Mouse (Mus musculus) thymus, postnatal 36 days (tissue): ENCODE measurements around the gene Mycn.

ENCODE experiments used
- DNase-seq, 2 experiments: peaks; one replicate each; pipeline ENCODE4 v3.0.0; 2022; ENCODE audit warnings: mixed read lengths in 2 of 2

Mycn gene

DNA sequence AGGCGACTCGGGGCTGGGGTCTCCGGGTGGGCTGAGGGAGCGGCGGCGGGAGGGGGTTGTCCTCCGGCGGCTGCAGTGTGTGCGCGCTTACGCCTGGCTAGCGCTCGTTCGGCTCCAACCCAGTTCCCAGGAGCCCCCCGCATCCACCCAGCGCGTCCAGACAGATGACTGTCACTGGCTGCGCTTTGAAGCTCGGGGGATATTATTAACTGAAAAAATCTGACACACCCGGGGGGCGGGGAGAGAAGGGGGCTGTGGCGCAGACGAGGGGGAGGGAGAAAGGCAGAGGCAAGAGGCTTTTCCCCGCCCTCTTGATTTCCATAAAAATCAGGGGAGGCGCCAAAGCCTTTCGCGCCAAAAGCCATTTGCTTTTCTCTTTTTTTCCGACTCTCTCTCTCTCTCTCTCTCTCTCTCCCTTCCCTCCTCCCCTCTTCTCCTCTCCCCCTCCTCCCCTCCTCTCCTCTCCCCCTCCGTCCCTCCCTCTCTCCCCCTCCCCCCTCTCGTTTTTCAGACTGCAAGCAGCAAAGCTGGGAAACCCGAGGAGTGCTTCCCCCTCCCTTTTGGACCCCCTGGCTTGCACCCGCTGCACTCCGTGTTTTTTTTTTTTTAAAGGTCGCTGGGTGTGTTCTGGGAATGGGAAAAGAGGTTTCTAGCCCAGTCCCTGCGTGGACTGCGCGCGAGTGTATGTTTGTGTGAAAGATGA is at the start of gene Mycn:
Gene Mycn (minus strand): TSS at position 254 of the 703 bp plus-strand sequence.
- DNase-seq: peak; percentile 59 to 69

DNA sequence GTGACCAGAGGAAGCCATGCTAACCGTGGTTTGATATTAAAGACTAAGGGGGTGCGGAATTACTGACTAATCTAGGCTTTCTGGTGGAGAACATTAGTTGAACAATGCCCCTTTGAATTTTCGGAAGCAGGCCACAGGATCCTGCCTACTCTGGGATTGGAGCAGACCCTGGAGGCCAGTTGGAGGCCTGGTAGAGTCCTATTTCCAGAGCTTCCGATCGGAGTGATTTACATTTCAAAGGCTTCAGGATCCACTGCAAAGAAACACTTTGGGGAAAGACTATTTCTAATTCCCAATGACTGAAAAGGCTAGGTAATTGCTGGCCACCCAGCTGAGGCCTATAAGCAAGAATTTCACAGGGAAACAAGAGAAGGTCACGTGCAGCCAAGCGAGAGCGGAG is 45.7 kb upstream of the Mycn start:
- DNase-seq: no peak

DNA sequence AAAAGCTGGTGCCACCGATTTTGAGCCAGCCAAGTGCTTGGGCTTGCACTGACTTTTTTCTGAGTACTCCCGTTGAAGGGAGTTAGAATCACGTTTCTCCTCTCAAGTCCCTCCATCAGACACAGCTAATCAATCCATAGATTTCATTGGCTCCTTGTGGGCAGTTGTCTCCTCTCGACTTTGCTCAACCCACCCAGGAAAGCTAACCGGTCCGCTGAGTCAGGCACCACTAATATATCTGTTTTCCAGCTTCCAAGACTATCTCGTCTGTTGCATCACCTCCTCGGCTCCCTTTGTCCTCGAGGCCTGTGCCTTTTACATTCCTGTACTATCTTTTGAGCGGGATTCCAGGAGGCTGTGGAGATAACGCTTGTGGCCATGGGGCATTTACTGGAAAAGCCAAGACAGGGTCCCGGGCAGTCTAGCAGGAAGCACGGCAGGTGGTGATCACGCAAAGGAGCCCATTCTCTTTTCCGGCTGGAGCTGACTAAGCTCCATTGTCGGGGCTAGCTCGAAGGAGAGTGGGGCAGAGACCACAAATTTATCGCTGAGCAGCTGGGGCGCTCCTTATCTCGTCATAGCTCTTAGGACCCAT is 45.0 kb upstream of the Mycn start:
- no peak for DNase-seq

DNA sequence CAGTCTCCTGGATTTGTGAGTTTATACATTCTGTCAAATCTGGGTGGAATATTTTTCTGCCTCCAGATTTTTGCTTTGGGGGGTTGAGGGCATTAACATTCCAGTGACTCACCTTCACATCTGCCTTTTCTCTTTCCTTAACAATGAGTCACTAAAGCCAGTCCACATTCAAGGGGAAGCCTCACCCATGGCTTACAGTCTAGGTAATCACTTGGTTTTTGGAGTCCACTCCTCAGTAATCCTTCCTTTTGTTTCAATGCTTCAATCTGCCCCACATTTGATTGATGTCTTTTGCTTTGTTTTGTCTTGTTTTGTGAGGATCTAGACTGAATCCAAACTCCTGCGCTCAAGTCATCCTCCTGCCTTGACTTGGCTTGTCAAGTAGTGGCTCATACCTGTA is 41.3 kb upstream of the Mycn start:
- no peak for DNase-seq

DNA sequence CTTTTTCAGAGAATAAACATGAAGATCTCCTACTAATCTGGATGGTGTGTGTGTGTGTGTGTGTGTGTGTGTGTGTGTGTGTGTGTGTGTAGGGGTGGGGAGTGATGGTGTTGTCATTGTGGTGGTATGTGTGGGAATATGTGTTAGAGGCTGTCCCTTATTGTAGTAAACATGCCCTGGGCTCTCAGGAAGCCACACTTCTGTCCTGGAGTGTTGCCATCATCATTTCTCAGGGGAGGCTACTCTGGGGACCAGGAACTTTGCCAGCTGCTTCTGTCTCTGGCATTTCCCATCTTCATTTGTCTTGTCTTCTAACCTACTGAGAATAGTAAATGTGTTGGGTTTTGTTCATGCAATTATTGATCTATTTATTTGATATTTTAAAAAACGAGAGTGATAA is 33.7 kb upstream of the Mycn start:
- no peak for DNase-seq

DNA sequence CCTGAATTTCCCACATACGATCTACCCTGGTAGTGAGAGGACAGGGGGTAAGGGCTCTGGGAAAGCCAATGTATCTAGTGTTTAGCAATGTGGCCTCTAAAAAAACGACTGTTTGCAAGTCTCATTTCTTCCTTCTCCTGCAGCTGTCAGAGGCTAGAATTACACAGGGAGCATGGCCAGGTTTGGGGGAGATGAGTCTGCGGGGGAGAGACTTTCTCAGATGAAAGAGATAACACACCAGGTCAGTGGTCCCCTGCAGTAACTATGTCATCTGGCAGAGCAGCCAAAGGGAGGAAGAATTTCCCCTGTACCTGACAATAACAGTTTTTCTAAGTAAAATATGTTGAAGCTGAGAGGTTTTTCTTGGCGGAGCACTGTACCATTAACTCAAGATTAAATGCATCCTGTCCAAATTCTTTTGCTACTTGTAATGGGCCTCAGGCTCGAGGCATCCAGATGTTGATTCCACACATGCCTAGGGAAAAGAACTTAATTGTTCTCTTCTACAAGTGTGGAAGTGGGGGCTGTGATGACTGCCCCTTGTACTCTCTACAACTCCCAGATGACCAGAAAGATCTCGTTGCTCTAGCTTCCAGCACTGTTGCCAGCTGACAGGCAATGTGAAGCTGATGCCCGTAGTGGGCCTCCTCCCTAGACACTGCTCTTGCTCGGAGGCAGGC is 31.2 kb upstream of the Mycn start:
- DNase-seq: no peak

DNA sequence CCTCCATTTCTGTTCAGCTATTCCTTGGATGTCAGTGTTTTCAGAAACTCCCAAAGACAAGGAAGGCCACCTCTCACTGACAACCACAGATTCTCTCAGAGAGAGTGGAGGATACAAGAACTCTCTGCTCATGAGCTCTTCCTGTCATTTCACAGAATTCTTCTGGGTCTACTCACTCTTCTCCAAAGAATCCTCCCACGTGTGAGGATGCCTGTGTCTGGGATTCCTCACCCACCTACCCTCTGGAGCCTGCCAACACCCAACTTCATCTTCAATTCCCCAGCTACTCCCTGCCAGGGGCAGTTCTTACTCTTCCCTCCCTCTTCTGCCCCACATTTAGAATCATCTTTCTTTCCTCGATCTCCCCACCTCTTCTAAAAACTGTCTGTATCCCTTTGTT is 26.2 kb upstream of the Mycn start:
- DNase-seq: no peak

DNA sequence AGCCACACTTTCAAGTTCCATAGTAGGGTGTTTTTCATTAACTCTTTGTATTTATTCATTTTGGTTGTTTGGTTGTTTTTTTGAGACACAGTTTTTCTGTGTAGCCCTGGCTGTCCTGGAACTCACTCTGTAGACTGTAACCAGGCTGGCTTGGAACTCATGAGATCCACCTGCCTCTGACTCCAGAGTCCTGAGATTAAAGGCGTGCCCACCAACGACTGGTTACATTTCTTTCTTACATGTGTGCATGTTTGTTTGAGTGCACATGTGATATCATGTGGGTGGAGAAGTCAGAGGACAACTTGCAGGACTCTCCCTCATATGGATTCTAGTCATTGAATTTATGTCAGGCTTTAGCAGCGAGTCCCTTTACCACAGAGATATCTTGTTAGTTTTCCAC is 23.1 kb upstream of the Mycn start:
- no peak for DNase-seq

DNA sequence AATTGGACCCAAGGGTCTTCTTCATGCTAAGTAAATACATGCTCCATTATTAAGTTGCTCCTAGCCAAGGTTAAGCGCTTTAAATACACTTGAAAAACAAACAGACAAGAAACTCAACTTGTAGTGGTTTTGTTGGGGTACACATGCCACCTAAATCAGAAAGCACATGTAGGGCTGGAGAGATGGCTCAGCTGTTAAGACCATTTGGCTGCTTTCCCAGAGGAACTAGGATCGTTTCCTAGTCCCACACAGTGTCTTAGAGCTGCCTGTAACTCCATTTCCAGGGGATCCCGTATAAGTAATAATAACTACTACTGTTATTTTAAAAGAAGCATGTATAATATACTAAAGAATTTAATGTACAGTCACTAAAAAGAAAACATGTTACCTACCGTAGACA is 5.9 kb upstream of the Mycn start:
- DNase-seq: no peak

DNA sequence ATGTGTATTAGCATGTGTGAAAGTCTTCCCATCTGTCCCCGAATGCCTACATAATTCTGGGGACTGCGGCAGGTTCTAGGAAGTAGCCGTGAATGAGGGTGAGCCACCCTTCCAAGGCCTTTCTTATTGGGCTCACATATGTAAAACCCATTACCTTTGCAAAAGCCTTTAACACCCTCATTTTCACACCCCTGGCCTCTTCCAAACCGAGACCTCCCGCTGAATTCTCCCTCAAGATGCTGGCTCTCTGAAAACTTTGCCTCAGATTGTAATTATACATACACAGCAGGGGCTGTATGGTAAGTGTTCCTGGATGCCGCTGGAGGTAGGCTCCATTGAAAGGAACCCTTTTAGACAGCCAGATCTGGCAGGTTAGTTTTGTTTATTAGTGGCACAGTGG is 1.6 kb upstream of the Mycn start:
- DNase-seq: no peak

DNA sequence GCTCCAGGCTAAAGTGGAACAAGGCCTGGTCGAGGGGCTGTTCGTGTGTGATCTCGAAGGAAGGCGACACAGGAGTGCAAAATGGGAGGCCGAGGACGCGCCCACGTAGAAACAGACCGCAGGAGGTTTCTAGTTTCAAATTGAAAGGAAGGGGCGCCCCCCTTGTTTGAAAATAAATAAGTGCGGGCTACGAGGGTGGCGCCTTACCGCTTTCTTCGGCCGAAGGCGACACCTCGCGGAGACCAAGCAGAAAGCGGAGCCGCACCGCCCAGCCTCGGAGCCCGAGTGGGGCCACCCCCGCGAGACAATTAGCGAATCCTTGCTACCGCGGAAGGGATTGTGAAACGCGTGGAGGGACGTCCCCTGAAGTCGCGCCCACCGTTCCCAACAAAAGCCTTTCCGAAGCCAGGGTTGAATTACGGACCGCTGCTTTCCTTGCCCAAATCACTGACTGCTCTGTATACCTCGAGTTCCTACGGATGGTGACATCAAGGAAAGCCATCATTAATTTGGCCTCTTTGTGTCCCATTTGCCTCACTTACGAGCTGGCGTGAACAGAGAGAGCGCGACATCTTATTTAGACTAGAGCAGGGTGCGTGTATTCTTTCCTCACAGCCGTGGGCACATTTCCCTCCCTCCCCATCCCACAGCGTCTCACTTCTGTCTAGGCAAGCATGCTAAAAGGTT is 793 bp upstream of the Mycn start:
- DNase-seq: peak; percentile 84 to 86

DNA sequence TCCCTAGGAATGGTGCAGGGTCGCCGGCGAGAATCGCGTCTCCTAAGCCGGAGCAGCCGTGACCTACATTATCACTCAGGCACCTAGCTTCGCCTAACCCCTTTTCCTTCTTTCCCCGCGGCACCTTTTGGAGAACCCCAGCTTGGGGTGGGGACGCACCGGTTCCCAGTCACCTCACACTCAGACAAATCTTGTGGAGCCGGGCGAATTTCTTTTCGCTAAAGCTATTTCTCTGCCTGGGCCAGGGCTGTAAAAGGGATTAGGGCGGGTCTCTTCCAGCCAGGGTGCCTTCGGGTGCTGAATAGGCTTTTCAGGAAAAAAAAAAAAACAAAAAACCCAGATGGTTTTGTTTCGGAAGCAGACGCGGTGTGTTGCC is 597 bp downstream of the Mycn start:
- peak; percentile 15 to 22 for DNase-seq

DNA sequence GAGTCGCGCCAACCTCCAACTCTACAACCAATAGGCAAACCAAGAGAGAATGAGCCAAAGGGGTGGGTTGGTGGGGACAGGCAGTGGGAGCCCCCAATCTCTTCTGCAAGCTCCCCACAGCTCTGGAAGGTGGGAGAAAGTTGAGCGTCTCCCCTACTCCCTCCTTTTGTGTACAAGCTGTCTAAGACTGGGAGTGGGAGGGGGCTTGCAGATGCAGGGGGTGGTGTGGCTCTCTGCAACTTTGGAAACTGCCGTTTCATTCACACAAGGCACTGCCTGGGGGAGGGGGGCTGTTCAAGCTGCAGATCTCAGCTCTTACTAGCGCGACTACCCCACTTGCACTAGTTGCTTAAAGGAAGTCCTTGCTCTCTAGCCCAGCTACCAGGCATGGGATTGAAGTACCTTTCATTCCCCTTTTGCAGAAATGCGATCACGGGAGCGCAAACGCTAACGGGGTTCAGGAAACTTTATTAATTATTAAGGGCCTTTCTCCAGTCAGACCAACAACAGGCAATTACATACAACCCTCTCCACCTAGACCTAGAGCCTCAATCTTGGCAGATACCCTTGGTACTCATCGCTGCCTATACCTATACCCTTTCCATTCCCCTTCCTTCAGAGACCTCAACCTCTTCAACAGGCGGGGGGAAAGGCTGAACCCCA is 1.1 kb downstream of the Mycn start:
- peak in 1 of 2 experiments; percentile 60 for DNase-seq

DNA sequence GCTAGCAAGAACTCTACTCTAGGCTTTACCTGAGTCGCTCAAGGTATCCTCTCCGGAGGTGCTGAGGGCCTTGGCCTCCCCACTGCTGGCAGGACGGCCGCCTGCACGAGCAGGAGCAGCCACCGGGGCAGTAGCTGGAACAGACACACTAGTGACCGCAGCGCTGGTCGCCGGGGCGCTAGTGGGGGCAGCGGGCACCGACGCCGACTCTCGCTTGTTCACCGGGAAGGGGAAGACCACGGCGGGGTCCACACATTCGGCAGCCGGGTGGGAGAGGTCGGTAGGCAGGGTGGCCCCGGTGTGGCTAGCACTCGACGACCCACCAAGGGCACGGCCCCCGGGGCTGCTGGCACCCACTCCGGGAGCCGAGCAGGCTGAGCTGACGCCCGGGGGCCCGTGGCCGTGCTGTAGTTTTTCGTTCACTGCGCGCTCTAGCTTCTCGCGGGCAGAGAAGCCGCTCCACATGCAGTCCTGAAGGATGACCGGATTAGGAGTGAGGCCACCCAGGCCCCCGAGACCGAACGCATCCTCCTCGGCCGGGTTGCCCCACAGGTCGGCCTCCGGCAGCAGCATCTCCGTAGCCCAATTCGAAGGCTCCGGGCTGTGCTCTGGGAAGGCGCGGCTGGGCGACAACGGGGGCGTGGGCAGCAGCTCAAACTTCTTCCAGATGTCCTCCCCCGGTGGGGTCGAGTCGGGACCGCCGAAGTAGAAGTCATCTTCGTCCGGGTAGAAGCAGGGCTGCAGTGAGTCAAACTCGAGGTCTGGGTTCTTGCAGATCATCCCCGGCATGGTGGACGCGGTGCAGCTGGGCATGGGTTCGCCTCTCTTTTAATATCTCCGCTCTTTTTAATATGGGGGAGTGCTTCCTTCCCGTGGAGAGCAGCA is 1.9 kb downstream of the Mycn start:
- peak; percentile 36 to 39 for DNase-seq

DNA sequence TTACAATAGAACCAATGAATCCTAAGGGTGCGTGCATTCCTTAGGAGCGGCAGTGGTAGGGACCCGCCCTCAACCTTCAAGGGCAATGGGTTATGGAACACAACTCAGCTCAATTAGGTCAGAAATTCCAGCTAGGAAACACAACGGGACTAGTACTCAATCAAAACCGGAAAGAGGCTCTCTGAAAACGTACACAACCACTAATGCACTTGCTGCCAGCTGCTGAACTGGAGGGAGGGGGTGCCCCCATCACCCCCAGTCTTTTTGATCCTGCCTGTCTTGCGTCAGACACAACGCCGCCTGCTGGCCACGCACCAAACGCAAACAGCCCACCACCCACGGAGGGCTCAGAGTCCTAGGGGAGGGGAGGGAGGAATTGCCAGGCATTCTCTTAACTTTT is 2.9 kb downstream of the Mycn start:
- DNase-seq: peak; percentile 79 to 84

DNA sequence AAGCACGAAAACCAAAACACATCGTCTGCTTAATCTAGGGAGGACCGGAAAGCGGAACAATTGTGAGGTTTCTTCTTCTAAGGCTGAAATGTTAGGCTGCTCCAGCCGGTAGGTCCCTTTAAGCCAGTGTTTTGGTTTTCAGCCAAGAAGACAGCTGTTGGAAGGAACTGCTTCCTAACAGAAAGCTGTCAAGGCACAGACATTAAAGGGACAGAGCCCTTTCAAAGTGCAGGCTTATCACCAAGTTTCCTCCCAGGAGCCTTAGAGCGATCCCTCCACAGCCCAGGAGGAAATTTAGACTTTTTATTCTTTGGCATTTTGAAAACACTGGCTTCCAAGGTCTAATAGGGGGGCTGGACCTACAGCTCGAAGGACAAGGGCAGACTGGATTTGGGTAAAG is 3.4 kb downstream of the Mycn start:
- DNase-seq: peak in 1 of 2 experiments; percentile 5

DNA sequence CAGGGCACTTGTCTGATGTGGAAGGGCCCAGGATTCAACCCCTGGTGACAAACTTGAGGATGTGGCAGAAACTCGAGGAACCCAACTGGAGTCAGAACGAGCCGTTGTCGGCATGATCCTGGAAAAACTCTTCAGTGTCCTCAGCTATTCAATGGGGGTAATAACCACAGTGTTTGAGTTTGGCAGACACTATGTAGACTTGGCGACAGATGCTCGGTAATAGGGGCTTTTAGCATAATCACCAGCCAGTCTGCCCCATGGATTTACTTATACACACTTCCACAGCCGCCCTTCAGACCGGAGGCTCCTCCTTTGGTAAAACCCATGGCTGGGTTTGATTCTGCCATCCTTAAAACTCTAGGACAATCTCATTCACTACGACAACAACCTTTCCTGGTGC is 4.0 kb downstream of the Mycn start:
- DNase-seq: peak; percentile 1 to 11

DNA sequence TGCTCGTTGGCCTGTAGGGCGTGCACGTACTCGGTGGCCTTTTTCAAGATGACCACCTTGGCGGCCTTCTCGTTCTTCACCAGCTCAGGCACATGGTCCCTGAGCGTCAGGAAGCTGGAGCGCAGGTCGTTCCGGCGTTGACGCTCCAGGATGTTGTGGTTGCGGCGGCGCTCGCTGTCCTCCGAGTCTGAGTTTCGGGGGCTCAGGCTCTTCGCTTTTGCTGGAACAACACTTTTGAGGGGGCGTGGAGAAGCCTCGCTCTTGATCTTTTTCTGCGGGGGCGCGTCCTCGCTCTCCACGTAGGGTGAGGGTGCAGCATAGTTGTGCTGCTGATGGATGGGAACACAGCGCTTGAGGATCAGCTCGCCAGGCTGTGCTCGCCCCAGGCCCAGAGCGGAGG is 4.6 kb downstream of the Mycn start:
- DNase-seq: peak; percentile 69 to 76

DNA sequence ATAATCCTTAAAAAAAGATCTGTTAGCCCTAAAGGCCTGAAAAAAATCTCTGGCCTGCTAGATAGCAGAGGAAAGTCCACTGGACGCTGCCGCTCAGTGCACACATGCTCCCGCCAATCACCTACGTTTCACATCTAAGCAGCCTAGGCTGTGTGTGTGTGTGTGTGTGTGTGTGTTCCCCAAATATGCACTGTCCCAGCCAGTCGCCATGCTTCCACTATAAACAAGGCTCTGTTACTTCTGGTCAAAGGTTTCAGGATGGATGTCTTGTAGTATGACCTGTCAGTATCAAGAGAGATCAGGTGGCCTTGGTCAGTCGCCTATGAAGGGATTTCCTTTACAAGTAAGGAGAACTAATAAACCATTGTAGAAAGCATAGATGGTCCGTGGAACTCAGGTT is 9.5 kb downstream of the Mycn start:
- no peak for DNase-seq

DNA sequence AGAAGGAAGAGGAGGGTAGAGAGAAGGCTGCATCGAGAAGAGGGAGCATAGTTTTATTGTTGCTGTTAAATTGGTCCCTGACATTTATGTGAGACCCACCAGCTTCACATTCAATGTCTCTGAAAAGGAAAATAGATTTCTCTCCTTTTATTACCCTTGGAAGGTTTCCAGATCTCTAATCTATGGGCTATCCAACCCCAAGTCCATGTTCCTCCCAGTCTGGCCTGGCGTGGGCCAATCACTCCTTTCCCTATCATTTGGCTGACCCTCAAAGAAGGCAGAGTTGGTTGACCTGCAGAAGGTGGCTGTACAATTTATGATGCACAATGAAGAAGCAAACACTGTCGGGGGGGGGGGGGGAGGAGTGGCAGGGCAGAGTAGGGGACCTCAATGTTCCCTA is 13.5 kb downstream of the Mycn start:
- no peak for DNase-seq

DNA sequence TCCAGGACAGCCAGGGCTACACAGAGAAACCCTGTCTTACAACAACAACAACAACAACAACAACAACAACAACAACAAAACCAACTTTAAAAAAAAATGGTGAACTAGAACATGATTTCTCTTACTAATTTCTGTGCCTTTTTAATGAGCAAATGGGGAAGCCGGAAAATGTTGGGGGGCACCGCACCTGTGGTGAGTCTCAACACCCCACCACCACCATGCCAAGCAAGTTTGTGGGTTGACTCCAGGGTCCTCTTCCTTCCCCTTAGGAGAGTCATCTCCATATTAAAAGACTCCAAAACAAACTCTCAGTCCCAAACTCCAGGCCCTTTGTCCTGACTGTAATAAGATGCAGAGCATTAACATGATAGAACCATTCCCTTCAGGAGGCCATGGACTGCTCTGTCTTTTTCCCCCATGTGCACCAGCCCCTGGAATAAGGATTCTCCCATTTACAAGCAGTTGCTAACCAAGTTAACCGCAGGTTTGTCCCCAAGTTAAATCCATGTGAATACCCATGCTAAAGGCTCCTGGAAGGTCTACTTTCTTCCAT is 14.7 kb downstream of the Mycn start:
- no peak for DNase-seq

DNA sequence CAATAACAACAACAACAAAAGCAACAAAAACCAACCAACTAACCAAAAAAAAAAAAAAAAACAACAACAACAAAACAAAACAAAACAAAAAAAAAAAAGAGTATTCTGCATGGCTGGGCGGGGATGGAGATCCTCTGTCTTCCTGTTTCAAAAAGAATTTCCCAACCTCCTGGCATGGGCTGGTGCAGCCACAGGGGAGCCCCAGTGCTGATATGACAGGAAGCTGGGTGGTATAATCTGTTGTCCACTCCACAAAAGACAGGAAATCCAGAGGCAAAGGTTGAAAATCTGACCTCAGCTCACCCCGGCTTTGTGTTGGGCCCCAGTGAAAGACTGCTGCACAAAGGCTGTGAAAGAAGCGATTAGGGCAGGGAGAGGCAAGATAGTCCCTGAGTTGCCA is 17.3 kb downstream of the Mycn start:
- DNase-seq: no peak
